Comparison of ENCODE assay signal across 26 mouse cellular contexts in the genomic region with DNA sequence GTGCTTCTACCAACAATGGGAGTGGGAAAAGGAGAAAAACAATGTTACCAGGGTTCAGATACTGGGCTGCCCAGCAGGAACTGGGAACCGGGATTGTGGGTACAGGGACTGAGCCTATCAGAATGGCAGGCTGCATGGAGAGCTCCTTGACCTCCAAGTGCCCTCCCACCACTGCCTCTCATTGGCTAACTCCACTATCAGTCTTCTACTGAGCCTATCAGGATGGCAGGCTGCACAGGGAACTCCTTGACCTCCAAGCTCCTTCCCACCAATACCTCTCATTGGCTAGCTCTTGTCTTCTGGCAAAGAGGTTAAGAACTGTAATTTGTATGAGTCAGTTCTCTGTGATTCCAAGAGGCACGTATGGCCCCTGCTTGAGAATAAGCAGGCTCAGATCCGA.
A peak's percentile ranks its signal among the peaks of the same experiment; 100 is the strongest.
DNase-seq lines count a peak whose midpoint lies in the region; ATAC-seq and TF ChIP-seq lines count a peak whose summit lies in the region.
"Had no signal": no experiment of that assay in that cellular context is flagged by ENCODE, and none has a peak within 500 bp of the region (broad histone marks: within the 10 kb centered on the region; RNA-seq: fewer than 3 reads in every experiment).

No protein-coding gene starts in this region.

- H3K36me3 ChIP-seq in MEL (ENCODE audit: control insufficient read depth in 1 of 2, insufficient read depth in 2 of 2, low read length in 2 of 2) = no peaks in the 10 kb centered on the region; a peak in 1 of 4 replicates
- no peaks in the 10 kb centered on the region for H3K36me3 ChIP-seq in hindbrain, embryonic 16.5 days (ENCODE audit: control insufficient read depth, insufficient read depth, low read length)
- H3K36me3 ChIP-seq: embryonic facial prominence, embryonic 10.5 days; forebrain, embryonic 10.5 days; heart, embryonic 12.5 days; hindbrain, embryonic 10.5 days; kidney, embryonic 15.5 days; midbrain, embryonic 15.5 days; neural tube, embryonic 13.5 days had no signal

- no peak overlapping the region for H3K4me3 ChIP-seq in MEL (ENCODE audit: control insufficient read depth in 1 of 2, insufficient read depth in 1 of 2, low read depth in 2 of 2, low read length in 2 of 2)
- H3K4me3 ChIP-seq in hindbrain, embryonic 16.5 days (ENCODE audit: low read length) = no peak overlapping the region
- H3K4me3 ChIP-seq: embryonic facial prominence, embryonic 10.5 days; forebrain, embryonic 10.5 days; heart, embryonic 12.5 days; hindbrain, embryonic 10.5 days; kidney, embryonic 15.5 days; midbrain, embryonic 15.5 days; neural tube, embryonic 13.5 days had no signal

- DNase-seq in MEL (ENCODE audit: low read depth, low spot score) = peak; percentile 76
- DNase-seq in R1 (ENCODE audit: low read depth, low spot score) = peak; percentile 93
- DNase-seq in embryo, embryonic 9.5 days (ENCODE audit: extremely low spot score) = peak; percentile 17
- DNase-seq in yolk sac, embryonic 10.5 days (ENCODE audit: low spot score) = peak; percentile 27
- no peak for DNase-seq in layer of hippocampus, postnatal 14 days (ENCODE audit: low spot score in 2 of 2)
- DNase-seq: adrenal gland, postnatal 10 days; cerebellum, adult 18-20 months; cerebellum, postnatal 14 days; forebrain, postnatal 0 days; heart, postnatal 10 days; kidney, adult 11 months; kidney, postnatal 36 days; left cerebral cortex, postnatal 4 days; lung, postnatal 4 days; right cerebral cortex, adult 18-20 months had no signal

- H3K4me1 ChIP-seq in MEL (ENCODE audit: control insufficient read depth in 1 of 2, insufficient read depth in 2 of 2, low read length in 2 of 2) = peaks cover 2 to 8% of the 10 kb centered on the region in 2 experiments; a peak in 2 of 4 replicates
- no peaks in the 10 kb centered on the region for H3K4me1 ChIP-seq in hindbrain, embryonic 16.5 days (ENCODE audit: control insufficient read depth, insufficient read depth, low read depth, low read length)

- H3K9me3 ChIP-seq in MEL (replicated peaks; ENCODE audit: insufficient read depth, low read length) = no peaks in the 10 kb centered on the region
- H3K9me3 ChIP-seq in hindbrain, embryonic 16.5 days (ENCODE audit: control insufficient read depth, low read length) = no peaks in the 10 kb centered on the region
- H3K9me3 ChIP-seq: embryonic facial prominence, embryonic 10.5 days; forebrain, embryonic 10.5 days; heart, embryonic 12.5 days; kidney, embryonic 15.5 days; midbrain, embryonic 15.5 days; neural tube, embryonic 13.5 days had no signal

- WGBS in hindbrain, embryonic 16.5 days = 83% methylated on average over 3 of the region's 3 CpGs

- no peak; a peak in 1 of 4 replicates for TF ChIP-seq POLR2A in MEL (IDR thresholded peaks at IDR 0.05; ENCODE audit: control insufficient read depth in 1 of 2, insufficient read depth in 1 of 2, low read depth in 1 of 2, low read length in 2 of 2, poor library complexity in 1 of 2)

- no peak for ATAC-seq in hindbrain, embryonic 16.5 days
- no peak for ATAC-seq in erythroblast, adult 5-6 weeks (replicated peaks; ENCODE audit: low FRiP score, poor library complexity, severe bottlenecking)
- ATAC-seq: forebrain, postnatal 0 days; hindbrain, postnatal 0 days; midbrain, embryonic 15.5 days; Patski had no signal

- H3K9ac ChIP-seq in MEL (ENCODE audit: control insufficient read depth, low read depth, low read length, poor library complexity, severe bottlenecking) = no peak overlapping the region
- H3K9ac ChIP-seq in hindbrain, embryonic 16.5 days (ENCODE audit: low read depth, low read length) = no peak overlapping the region
- H3K9ac ChIP-seq: forebrain, postnatal 0 days; heart, embryonic 12.5 days; kidney, embryonic 15.5 days; midbrain, embryonic 15.5 days; neural tube, embryonic 13.5 days had no signal

- TF ChIP-seq EP300 in MEL (IDR thresholded peaks at IDR 0.05; ENCODE audit: low read depth in 1 of 2, low read length in 2 of 2) = no peak

- no peak for TF ChIP-seq RAD21 in MEL (IDR thresholded peaks at IDR 0.05; ENCODE audit: low read depth, low read length)

- peak overlapping the region; percentile 71 for H3K27ac ChIP-seq in MEL (ENCODE audit: control insufficient read depth, low read depth, low read length)
- H3K27ac ChIP-seq in hindbrain, embryonic 16.5 days (ENCODE audit: low read depth, low read length) = no peak overlapping the region
- H3K27ac ChIP-seq: embryonic facial prominence, embryonic 10.5 days; forebrain, embryonic 10.5 days; hindbrain, embryonic 10.5 days; hindbrain, postnatal 0 days; kidney, embryonic 15.5 days; midbrain, embryonic 15.5 days; neural tube, embryonic 13.5 days had no signal

- H3K27me3 ChIP-seq in MEL (ENCODE audit: control insufficient read depth in 1 of 2, insufficient read depth in 2 of 2, low read length in 2 of 2) = no peaks in the 10 kb centered on the region
- no peaks in the 10 kb centered on the region for H3K27me3 ChIP-seq in hindbrain, embryonic 16.5 days (replicated peaks; ENCODE audit: control insufficient read depth, insufficient read depth, low read length)
- H3K27me3 ChIP-seq: kidney, embryonic 15.5 days; midbrain, embryonic 15.5 days; neural tube, embryonic 13.5 days had no signal

- H3K79me2 ChIP-seq in MEL (ENCODE audit: control insufficient read depth, insufficient read depth, low read length, poor library complexity) = no peaks in the 10 kb centered on the region

- TF ChIP-seq CTCF in MEL (IDR thresholded peaks at IDR 0.05 in 2 of 3, conservative IDR thresholded peaks at IDR 0.05 in 1 of 3; ENCODE audit: control insufficient read depth in 1 of 3, insufficient read depth in 1 of 3, low read depth in 2 of 3, low read length in 3 of 3, poor library complexity in 1 of 3, severe bottlenecking in 1 of 3) = no peak

- no peak overlapping the region for H3K4me2 ChIP-seq in hindbrain, embryonic 16.5 days (ENCODE audit: low read length)
- H3K4me2 ChIP-seq: heart, embryonic 12.5 days; kidney, embryonic 15.5 days; midbrain, embryonic 15.5 days; neural tube, embryonic 13.5 days had no signal

TF ChIP-seq in MEL, 35 proteins besides CTCF, POLR2A, EP300 and RAD21:
- 0 out of 2 replicates have a peak, but pooled peaks have one; percentile 48 for TF ChIP-seq TBP (IDR thresholded peaks at IDR 0.05; ENCODE audit: low read depth, low read length)
- TF ChIP-seq CHD2 (IDR thresholded peaks at IDR 0.05; ENCODE audit: low read length) = peak; percentile 37
- TF ChIP-seq ELF1 (IDR thresholded peaks at IDR 0.05; ENCODE audit: low read depth, low read length) = no peak

Comparison
In these comparisons a context has a peak if more than half of its experiments do, and no peak if none do; other contexts are left out.
1. DNase-seq: peak in MEL (single experiment), R1 (single experiment), embryo, embryonic 9.5 days (single experiment) and yolk sac, embryonic 10.5 days (single experiment); none in layer of hippocampus, postnatal 14 days (0 of 2).